In the genomic region with DNA sequence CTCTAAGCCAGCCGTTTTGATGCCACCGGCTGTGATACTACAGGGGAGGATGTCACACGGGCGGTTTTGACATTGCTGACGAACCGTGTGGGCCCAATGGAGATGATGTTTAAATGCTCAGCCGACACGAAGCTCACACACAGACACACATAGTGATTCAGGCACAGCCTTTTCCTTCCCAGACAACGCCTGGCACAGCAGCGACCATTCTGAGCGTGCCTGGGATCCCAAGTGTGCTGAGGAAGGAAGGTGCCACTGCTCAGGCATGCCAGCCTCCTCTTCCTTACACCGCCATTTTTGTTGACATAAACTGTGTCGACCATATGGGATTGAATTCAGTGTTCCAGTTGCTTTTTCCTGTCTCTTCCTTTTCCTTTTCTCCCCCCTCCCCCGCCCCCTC, we compare ENCODE assay signal across 16 mouse cellular contexts.
A peak's percentile ranks its signal among the peaks of the same experiment; 100 is the strongest.
DNase-seq lines count a peak whose midpoint lies in the region; ATAC-seq lines count a peak whose summit lies in the region.
"Had no signal": no experiment of that assay in that cellular context is flagged by ENCODE, and none has a peak within 500 bp of the region (broad histone marks: within the 10 kb centered on the region; RNA-seq: fewer than 3 reads in every experiment).

No protein-coding gene starts in this region.

- peak overlapping the region; percentile 64 for H3K4me2 ChIP-seq in hindbrain, embryonic 15.5 days
- H3K4me2 ChIP-seq in hindbrain, embryonic 12.5 days (replicated peaks): no peak overlapping the region
- peak overlapping the region; percentile 70; the same call in 1 of the 2 replicates for H3K4me2 ChIP-seq in midbrain, embryonic 14.5 days (ENCODE audit: low read length)
- no peak overlapping the region for H3K4me2 ChIP-seq in kidney, embryonic 16.5 days (replicated peaks; ENCODE audit: low read depth, low read length)

- 0 out of 2 replicates have a peak overlapping the region, but pooled peaks have one; percentile 1 for H3K27ac ChIP-seq in hindbrain, embryonic 15.5 days (replicated peaks)
- no peak overlapping the region for H3K27ac ChIP-seq in hindbrain, embryonic 12.5 days
- H3K27ac ChIP-seq in midbrain, embryonic 14.5 days (replicated peaks; ENCODE audit: low read depth, low read length): no peak overlapping the region
- H3K27ac ChIP-seq in midbrain, embryonic 10.5 days (replicated peaks): no peak overlapping the region
- H3K27ac ChIP-seq in kidney, embryonic 16.5 days (ENCODE audit: low read length): no peak overlapping the region
- H3K27ac ChIP-seq: embryonic facial prominence, embryonic 12.5 days; macrophage had no signal

- peak; percentile 2 for DNase-seq in midbrain, embryonic 14.5 days
- no peak for DNase-seq in midbrain, embryonic 10.5 days (ENCODE audit: low spot score)
- peak; percentile 26 to 31 for DNase-seq in layer of hippocampus, adult 8-10 months (ENCODE audit: low spot score in 2 of 2)
- DNase-seq in right cerebral cortex, postnatal 10 days (ENCODE audit: low spot score in 2 of 2): peak; percentile 66 to 76
- no peak for DNase-seq in gastrocnemius, postnatal 36 days
- DNase-seq: cerebellum, adult 11 months; gastrocnemius, postnatal 10 days; kidney, postnatal 10 days; lung, adult 2 months; thymus, adult 18-20 months had no signal

- ATAC-seq in hindbrain, embryonic 15.5 days (ENCODE audit: low FRiP score, low read depth): peak; percentile 17; the same call in 1 of the 2 replicates
- no peak for ATAC-seq in hindbrain, embryonic 12.5 days (ENCODE audit: low FRiP score)
- ATAC-seq in midbrain, embryonic 14.5 days (ENCODE audit: low FRiP score, low TSS enrichment): no peak
- ATAC-seq in kidney, embryonic 16.5 days (ENCODE audit: low FRiP score, low TSS enrichment): no peak
- ATAC-seq: intestine, embryonic 16.5 days had no signal

- intact Hi-C loops in gastrocnemius, postnatal 36 days (cut with DNase I): no loop called here

- no peaks in the 10 kb centered on the region for H3K27me3 ChIP-seq in hindbrain, embryonic 15.5 days
- H3K27me3 ChIP-seq in hindbrain, embryonic 12.5 days: peaks cover 41% of the 10 kb centered on the region
- H3K27me3 ChIP-seq in midbrain, embryonic 14.5 days (ENCODE audit: control insufficient read depth, insufficient read depth, low read length): no peaks in the 10 kb centered on the region
- H3K27me3 ChIP-seq in midbrain, embryonic 10.5 days (ENCODE audit: low read depth, poor library complexity, severe bottlenecking): peaks cover 66% of the 10 kb centered on the region
- H3K27me3 ChIP-seq in kidney, embryonic 16.5 days (ENCODE audit: insufficient read depth, low read length): peaks cover 25% of the 10 kb centered on the region

- no peak overlapping the region for H3K9ac ChIP-seq in hindbrain, embryonic 15.5 days
- no peak overlapping the region for H3K9ac ChIP-seq in hindbrain, embryonic 12.5 days
- no peak overlapping the region for H3K9ac ChIP-seq in midbrain, embryonic 14.5 days (replicated peaks; ENCODE audit: low read length)
- no peak overlapping the region for H3K9ac ChIP-seq in kidney, embryonic 16.5 days (replicated peaks; ENCODE audit: low read length)
- H3K9ac ChIP-seq: embryonic facial prominence, embryonic 12.5 days had no signal

- 73% methylated on average over 14 of the region's 14 CpGs for WGBS in hindbrain, embryonic 15.5 days
- WGBS in hindbrain, embryonic 12.5 days: 80% methylated on average over 14 of the region's 14 CpGs
- 74% methylated on average over 14 of the region's 14 CpGs for WGBS in midbrain, embryonic 14.5 days
- 84% methylated on average over 14 of the region's 14 CpGs for WGBS in midbrain, embryonic 10.5 days
- WGBS in kidney, embryonic 16.5 days: 76% methylated on average over 14 of the region's 14 CpGs

- peaks cover 49% of the 10 kb centered on the region for H3K4me1 ChIP-seq in hindbrain, embryonic 15.5 days (replicated peaks)
- peaks cover 10% of the 10 kb centered on the region for H3K4me1 ChIP-seq in hindbrain, embryonic 12.5 days
- H3K4me1 ChIP-seq in midbrain, embryonic 14.5 days (ENCODE audit: control insufficient read depth, insufficient read depth, low read length): peaks cover 9% of the 10 kb centered on the region; the same call in 1 of the 2 replicates
- peaks cover 18% of the 10 kb centered on the region for H3K4me1 ChIP-seq in midbrain, embryonic 10.5 days
- peaks cover 21% of the 10 kb centered on the region for H3K4me1 ChIP-seq in kidney, embryonic 16.5 days (ENCODE audit: insufficient read depth, low read length)

- no peak overlapping the region for H3K4me3 ChIP-seq in hindbrain, embryonic 15.5 days
- no peak overlapping the region for H3K4me3 ChIP-seq in hindbrain, embryonic 12.5 days
- H3K4me3 ChIP-seq in midbrain, embryonic 14.5 days (replicated peaks; ENCODE audit: low read depth, low read length): no peak overlapping the region
- no peak overlapping the region for H3K4me3 ChIP-seq in midbrain, embryonic 10.5 days
- H3K4me3 ChIP-seq in kidney, embryonic 16.5 days (ENCODE audit: low read length): no peak overlapping the region
- H3K4me3 ChIP-seq: embryonic facial prominence, embryonic 12.5 days had no signal

- no peaks in the 10 kb centered on the region for H3K9me3 ChIP-seq in hindbrain, embryonic 15.5 days
- no peaks in the 10 kb centered on the region for H3K9me3 ChIP-seq in hindbrain, embryonic 12.5 days (replicated peaks)
- no peaks in the 10 kb centered on the region for H3K9me3 ChIP-seq in midbrain, embryonic 14.5 days (ENCODE audit: control insufficient read depth, low read length)
- no peaks in the 10 kb centered on the region for H3K9me3 ChIP-seq in midbrain, embryonic 10.5 days (replicated peaks)
- no peaks in the 10 kb centered on the region for H3K9me3 ChIP-seq in kidney, embryonic 16.5 days (ENCODE audit: low read length)
- H3K9me3 ChIP-seq: embryonic facial prominence, embryonic 12.5 days had no signal

- no peaks in the 10 kb centered on the region for H3K36me3 ChIP-seq in hindbrain, embryonic 15.5 days
- H3K36me3 ChIP-seq in hindbrain, embryonic 12.5 days: no peaks in the 10 kb centered on the region
- H3K36me3 ChIP-seq in midbrain, embryonic 14.5 days (ENCODE audit: control insufficient read depth, insufficient read depth, low read length): no peaks in the 10 kb centered on the region
- H3K36me3 ChIP-seq in midbrain, embryonic 10.5 days: no peaks in the 10 kb centered on the region
- no peaks in the 10 kb centered on the region for H3K36me3 ChIP-seq in kidney, embryonic 16.5 days (ENCODE audit: insufficient read depth, low read length)
- H3K36me3 ChIP-seq: embryonic facial prominence, embryonic 12.5 days had no signal

Comparison
In these comparisons a context has a peak if more than half of its experiments do, and no peak if none do; other contexts are left out.
1. H3K4me2 ChIP-seq: peak in hindbrain, embryonic 15.5 days (single experiment) and midbrain, embryonic 14.5 days (single experiment); none in hindbrain, embryonic 12.5 days (single experiment) and kidney, embryonic 16.5 days (single experiment).
2. DNase-seq: peak in midbrain, embryonic 14.5 days (single experiment), layer of hippocampus, adult 8-10 months (2 of 2) and right cerebral cortex, postnatal 10 days (2 of 2); none in midbrain, embryonic 10.5 days (single experiment) and gastrocnemius, postnatal 36 days (0 of 2).